Mouse (Mus musculus) ES-Bruce4 (cell line): ENCODE measurements around the gene Ercc1. TPM values are rescaled to one million over a fixed set of nuclear protein-coding genes. Genes with fewer than 3 reads are reported as not detected.
A peak's percentile ranks its signal among the peaks of the same experiment; 100 is the strongest.

ENCODE experiments used
- H3K27ac ChIP-seq: 2 replicates; pipeline ENCODE4 v1.5.1; 2012; ENCODE audit warnings: low read length, inconsistent platforms; ENCODE audit not compliant: insufficient read depth
- H3K27me3 ChIP-seq: 2 replicates; pipeline ENCODE4 v1.6.1; 2012; ENCODE audit warnings: mild to moderate bottlenecking, low read length, inconsistent platforms; ENCODE audit not compliant: control insufficient read depth, poor library complexity, insufficient read depth, severe bottlenecking
- H3K36me3 ChIP-seq: 2 replicates; pipeline ENCODE4 v1.6.1; 2012; ENCODE audit warnings: inconsistent platforms, mild to moderate bottlenecking, low read length, moderate library complexity; ENCODE audit not compliant: control insufficient read depth, poor library complexity, insufficient read depth, severe bottlenecking
- H3K4me1 ChIP-seq: one replicate; pipeline ENCODE4 v1.8.1; 2011; ENCODE audit warnings: low read length; ENCODE audit not compliant: control insufficient read depth, insufficient read depth
- H3K4me3 ChIP-seq: 2 replicates; pipeline ENCODE4 v1.5.1; 2011; ENCODE audit warnings: low read depth, mild to moderate bottlenecking, low read length
- H3K9ac ChIP-seq: 2 replicates; pipeline ENCODE4 v1.6.1; 2012; ENCODE audit warnings: low read depth, mild to moderate bottlenecking, inconsistent platforms; ENCODE audit not compliant: poor library complexity, severe bottlenecking
- H3K9me3 ChIP-seq: replicated peaks from 2 replicates; pipeline ENCODE4 v1.6.1; 2012; ENCODE audit warnings: mild to moderate bottlenecking, low read length, inconsistent platforms; ENCODE audit not compliant: control insufficient read depth, poor library complexity, insufficient read depth, severe bottlenecking
- CTCF ChIP-seq: IDR thresholded peaks from one replicate; pipeline ENCODE4 v1.8.1; 2011; ENCODE audit warnings: low read depth, low read length
- EP300 ChIP-seq: IDR thresholded peaks from 2 replicates; pipeline ENCODE4 v1.6.1; 2011; ENCODE audit warnings: low read depth, low read length; ENCODE audit not compliant: insufficient read depth
- POLR2A ChIP-seq: IDR thresholded peaks from one replicate; pipeline ENCODE4 v1.8.1; 2011; ENCODE audit warnings: low read length; ENCODE audit not compliant: insufficient read depth
- polyA plus RNA-seq: library from polyadenylated mRNA; stranded (reverse); fragments of >200 nt; gene quantifications from 2 replicates; pipeline ENCODE4 v1.2.4, GENCODE M21; 2011; ENCODE audit warnings: low read depth; ENCODE audit not compliant: missing spikeins, insufficient read depth, insufficient read length

The Ercc1 gene
- polyA plus RNA-seq, 1 experiment: 38.1 TPM

DNA sequence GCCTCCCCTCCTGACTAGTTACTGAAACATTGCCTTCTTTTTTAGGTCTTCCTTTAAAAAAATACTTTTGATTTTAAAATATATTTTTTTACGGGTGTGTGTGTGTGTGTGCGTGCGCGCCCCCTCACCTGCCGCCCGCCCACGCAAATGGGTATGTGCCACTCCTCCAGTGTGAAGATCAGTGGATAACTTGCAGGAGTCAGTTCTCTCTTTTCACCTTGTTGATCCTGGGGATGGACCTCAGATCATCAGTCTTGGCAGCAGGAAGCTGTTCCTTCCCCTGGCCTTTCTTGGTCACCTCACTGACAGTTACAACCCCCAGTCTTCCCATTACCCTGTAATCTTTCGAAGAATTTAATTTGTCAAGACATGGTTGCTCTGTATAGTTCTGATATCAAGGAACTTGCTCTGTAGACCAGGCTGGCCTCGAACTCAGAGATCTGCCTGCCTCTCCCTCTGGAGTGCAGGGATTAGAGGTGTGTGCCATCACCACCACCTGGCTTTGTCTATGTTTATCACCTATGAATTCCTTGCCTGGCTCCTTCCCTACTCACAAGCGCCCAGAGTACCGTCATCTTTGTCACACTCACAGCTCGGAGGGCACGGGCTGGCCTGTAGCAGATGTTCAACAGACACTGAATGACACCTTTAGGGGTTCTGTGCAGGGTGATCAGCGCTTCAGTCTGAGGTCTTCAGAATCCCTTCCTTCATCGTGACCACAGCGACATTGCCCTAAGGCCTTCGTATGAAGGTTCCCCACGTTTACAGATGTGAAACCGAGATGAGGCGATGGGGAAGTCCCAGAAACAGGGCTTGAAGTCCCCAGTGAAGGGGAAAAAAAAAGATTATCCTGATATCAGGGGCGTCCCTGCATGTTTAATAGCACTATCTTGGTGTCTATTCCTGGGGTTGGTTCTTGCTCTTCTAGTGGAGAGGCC is 19.0 kb upstream of the Ercc1 start:
- Histone ChIP-seq H3K4me1 (no peaks in the 10 kb centered on the region), H3K36me3 (no peaks in the 10 kb centered on the region), H3K27me3 (no peaks in the 10 kb centered on the region), H3K27ac (no peak overlapping the region), H3K9me3 (no peaks in the 10 kb centered on the region), H3K9ac (no peak overlapping the region), H3K4me3 (no peak overlapping the region)
- TF ChIP-seq EP300 (no peak), POLR2A (no peak), CTCF (no peak)

DNA sequence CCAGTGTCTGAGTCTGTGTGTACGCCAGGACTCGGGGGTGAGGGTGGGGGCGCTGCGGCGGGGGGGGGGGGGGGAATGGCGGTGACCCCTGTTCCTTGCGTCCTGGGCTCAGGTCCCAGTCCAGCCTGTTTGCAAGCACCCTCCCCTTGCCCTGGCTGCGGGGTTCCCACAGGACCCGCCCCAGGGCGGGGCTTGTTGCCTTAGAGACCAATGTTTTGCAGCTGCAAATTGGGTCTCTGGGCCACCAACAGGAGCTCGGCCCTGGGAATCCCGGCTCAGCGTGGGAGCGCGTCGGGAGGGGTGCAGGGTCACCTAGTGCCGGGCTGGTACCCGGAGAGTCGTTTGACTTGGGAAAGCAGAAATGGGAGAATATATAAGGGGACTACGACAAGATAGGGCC is 18.2 kb upstream of the Ercc1 start:
- no peaks in the 10 kb centered on the region for H3K9me3 ChIP-seq
- TF ChIP-seq EP300 (no peak), POLR2A (no peak), CTCF (no peak)
- peak overlapping the region; percentile 34; the same call in 1 of the 2 replicates for H3K4me3 ChIP-seq
- H3K27ac ChIP-seq: no peak overlapping the region
- no peaks in the 10 kb centered on the region for H3K4me1 ChIP-seq
- H3K36me3 ChIP-seq: no peaks in the 10 kb centered on the region
- no peak overlapping the region for H3K9ac ChIP-seq
- H3K27me3 ChIP-seq: no peaks in the 10 kb centered on the region

- no peaks in the 10 kb centered on the region for H3K9me3 ChIP-seq
- H3K9ac ChIP-seq: peak overlapping the region; percentile 9; the same call in 1 of the 2 replicates
- no peaks in the 10 kb centered on the region for H3K4me1 ChIP-seq
- no peaks in the 10 kb centered on the region for H3K36me3 ChIP-seq
- H3K4me3 ChIP-seq: peak overlapping the region; percentile 42
- TF ChIP-seq POLR2A (no peak), EP300 (no peak), CTCF (no peak)
- no peak overlapping the region for H3K27ac ChIP-seq
- no peaks in the 10 kb centered on the region for H3K27me3 ChIP-seq
These were observed 17.4 kb upstream of the Ercc1 start for GRCm38 (mm10) chr7:19327128-19327527.

DNA sequence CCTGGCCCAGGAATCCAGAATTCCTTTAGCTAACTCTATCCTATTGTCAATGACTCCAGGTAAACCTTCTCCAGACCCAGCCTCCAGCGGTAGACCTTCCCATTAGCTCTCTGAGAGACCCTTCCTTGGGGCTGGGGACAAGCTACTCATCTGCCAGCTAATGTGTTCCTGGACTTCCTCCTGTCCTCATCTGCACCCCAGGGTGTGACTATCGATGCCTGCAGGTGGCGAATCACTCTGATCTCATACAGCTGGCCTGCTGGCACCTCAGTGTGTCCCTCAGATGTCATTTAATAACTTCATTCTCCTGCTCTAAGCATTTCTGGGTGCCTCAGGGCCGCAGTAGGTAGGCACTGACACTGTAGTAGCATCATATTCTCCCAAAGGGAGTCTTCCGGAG is 16.8 kb upstream of the Ercc1 start:
- no peak overlapping the region for H3K9ac ChIP-seq

DNA sequence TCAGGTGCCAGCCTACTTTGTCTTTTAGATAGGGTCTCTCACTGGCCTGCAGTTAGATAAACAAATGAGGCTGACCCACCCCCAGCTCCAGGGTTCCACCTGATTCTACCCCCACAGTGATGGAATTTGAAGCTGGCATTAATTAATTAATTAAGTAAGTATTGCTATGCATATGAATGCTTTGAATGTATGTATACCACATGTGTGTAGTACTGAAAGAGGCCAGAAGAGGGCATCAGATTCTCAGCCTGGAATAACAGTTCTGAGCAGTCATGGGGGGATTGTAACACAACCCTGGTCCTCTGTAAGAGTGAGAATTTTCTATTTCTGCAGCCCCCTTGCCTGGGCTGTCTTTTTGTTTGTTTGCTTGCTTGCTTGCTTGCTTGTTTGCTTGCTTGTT is 16.2 kb upstream of the Ercc1 start:
- H3K9me3 ChIP-seq: no peaks in the 10 kb centered on the region
- H3K4me1 ChIP-seq: no peaks in the 10 kb centered on the region
- no peak overlapping the region for H3K4me3 ChIP-seq
- TF ChIP-seq CTCF (no peak), POLR2A (no peak), EP300 (no peak)
- no peaks in the 10 kb centered on the region for H3K36me3 ChIP-seq
- H3K27ac ChIP-seq: no peak overlapping the region
- no peak overlapping the region for H3K9ac ChIP-seq
- peaks cover 5% of the 10 kb centered on the region for H3K27me3 ChIP-seq

More for the DNA sequence above, 16.8 kb upstream of the Ercc1 start:
- Histone ChIP-seq H3K4me3 (no peak overlapping the region), H3K4me1 (no peaks in the 10 kb centered on the region), H3K9me3 (no peaks in the 10 kb centered on the region), H3K27me3 (peaks cover 5% of the 10 kb centered on the region), H3K27ac (no peak overlapping the region), H3K36me3 (no peaks in the 10 kb centered on the region)
- TF ChIP-seq CTCF: no peak

GRCm38 (mm10) chr7:19331910-19332309 is 12.7 kb upstream of the Ercc1 start:
- H3K4me1 ChIP-seq: no peaks in the 10 kb centered on the region
- TF ChIP-seq EP300 (no peak), POLR2A (no peak), CTCF (no peak)
- no peak overlapping the region for H3K4me3 ChIP-seq
- H3K36me3 ChIP-seq: no peaks in the 10 kb centered on the region
- no peak overlapping the region for H3K27ac ChIP-seq
- H3K9ac ChIP-seq: no peak overlapping the region
- peaks cover 5% of the 10 kb centered on the region for H3K27me3 ChIP-seq
- H3K9me3 ChIP-seq: no peaks in the 10 kb centered on the region
